Mouse (Mus musculus): ENCODE results near the gene Clk4.

Gene Clk4

GRCm38 (mm10) chr11:51261680-51262219 lies at the start of gene Clk4:
TSS of gene Clk4 (plus strand) at chr11:51261730.
- no peak for DNase-seq (ENCODE audit: low spot score)

- no peak for DNase-seq (ENCODE audit: low spot score)
Observed at GRCm38 (mm10) chr11:51214021-51214420, 47.5 kb upstream of the Clk4 start.

DNA sequence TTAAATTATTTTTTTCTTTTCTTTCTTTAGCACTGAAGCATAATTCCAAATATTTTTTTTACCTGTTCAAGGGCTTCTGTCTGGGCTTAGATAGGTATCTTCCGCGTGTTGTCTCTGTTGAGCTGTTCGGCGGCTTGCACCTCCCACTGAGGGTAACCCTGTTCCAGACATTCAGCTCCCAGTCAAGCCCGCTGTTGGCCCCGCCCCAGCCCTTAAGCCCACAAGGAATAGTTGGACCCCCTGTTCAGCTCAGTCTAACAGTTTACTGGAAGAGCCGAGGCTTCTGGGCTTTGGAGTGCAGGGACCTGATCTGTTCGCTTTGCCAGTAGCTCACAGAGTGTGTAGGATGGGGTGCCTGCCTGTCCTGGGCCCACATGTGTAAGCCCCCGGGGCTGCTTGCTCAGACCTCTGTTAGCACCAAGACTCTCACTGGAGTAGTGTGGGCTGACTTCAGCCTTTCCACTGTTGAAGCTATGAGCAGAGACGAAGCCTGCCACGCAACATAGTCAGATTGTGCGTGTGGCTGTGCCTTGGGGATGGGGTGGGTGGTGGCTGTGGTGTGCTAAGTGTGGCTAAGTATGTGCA lies 42.0 kb upstream of the Clk4 start:
- DNase-seq (ENCODE audit: low spot score), result peak; percentile 5

GRCm38 (mm10) chr11:51220308-51220707 lies 41.2 kb upstream of the Clk4 start, which contains the start of gene Gm12569:
TSS of gene Gm12569 (plus strand) at chr11:51220473.
- DNase-seq (ENCODE audit: low spot score), result peak; percentile 22

DNA sequence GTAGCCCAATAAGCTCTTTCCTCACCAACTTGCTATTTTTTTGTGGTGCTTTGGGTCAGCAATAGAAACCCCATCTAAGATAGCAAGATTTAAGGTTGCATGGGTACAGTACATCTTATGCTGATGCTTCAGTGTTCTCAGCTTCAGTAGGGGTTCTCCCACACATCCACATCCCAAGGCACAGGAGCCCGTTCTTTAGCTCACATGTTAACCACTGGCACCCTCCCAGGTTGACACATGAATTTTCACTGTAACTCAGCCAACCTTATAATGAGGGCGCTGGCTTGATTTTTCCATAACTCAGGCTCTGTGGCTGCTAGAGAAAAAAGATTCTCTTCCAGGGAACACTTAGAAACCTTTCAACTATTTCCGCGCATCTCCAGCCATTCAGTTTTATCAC lies 34.4 kb upstream of the Clk4 start:
- DNase-seq (ENCODE audit: low spot score), result no peak

DNA sequence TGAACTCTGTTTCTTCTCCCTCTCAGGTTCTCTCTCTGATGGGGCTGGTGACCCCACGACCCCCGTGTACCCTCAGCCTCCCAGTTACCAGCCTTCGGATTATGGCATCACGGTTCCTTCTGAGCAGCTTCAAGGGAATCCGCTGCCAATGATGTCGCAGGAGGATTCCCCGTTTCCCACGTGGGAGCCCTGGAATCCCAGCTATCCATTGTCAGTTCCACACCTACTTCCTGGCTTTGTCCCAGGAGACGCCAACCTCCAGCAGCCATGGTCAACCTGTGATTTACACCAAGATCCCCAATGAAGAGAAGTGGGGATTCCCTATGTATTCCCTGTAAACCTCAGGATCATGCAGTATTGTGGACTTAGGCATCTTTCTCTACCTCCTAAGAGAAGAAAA lies 26.9 kb upstream of the Clk4 start:
- no peak for DNase-seq (ENCODE audit: low spot score)

DNA sequence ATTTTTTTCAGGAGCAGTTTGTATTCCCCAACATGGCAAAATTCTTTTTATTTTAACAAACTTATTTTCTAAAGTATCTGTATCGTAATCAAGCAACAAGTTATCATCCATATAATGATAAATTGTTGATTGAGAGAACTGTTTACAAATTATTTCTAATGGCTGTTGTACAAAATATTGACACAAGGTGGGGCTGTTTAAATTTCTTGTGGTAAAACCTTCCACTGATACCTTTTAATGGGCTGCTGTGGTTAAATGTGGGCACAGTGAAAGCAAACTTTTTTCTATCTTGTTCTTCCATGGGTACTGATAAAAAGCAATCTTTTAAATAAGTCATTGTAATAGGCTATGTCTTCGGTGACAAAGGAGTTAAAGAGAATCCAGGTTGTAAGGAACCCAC lies 18.6 kb upstream of the Clk4 start:
- no peak for DNase-seq (ENCODE audit: low spot score)

DNA sequence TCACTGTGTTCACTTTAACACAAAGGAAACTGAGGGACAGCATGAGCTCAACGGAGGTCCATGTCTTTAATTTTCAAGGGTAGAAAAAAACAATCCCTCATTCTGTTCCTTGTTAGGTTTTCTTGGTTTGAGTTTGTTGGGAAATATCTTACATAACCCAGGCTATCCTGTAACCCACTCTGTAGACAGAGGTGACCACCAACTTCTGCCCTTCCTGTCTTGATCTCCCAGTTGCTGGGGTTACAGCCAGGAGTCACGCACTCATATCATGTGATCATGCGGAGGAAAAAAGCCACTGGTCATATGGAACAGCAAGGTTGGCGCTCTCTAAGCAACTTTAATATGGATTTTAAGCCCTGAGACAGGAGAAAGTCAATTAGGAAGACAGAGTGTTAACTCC lies 4.5 kb upstream of the Clk4 start:
- no peak for DNase-seq (ENCODE audit: low spot score)

GRCm38 (mm10) chr11:51262342-51263285 lies 1.1 kb downstream of the Clk4 start, which contains the start of gene BC049762:
TSS of gene BC049762 (minus strand) at chr11:51263046.
- peak; percentile 97 for DNase-seq (ENCODE audit: low spot score)

DNA sequence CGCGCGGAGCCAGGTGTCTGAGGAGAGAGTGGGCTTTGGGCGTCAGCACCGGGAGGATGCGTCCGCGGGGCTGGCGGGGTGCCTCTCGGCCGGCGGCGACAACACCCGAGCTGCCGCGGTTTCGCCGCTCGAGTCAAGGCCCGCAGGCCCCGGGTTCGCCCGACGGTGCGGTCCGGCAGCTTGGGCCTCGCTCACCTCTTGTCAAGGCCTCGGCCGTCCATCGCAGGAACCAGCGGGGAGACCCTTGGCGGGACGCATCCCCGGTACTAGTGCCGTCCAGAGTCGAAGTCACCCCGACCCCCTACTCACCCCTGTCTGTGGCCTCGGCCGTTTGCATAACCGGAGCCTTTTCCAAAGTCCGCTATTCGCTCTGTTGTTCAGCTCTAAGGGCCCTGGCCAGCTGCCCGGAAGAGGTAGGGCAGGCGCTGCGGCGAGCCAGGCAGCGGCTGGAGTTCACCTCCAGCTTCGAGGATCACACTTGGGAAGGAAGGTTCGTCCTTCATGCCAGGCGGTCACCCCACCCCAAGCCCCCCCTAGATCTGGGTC lies 1.8 kb downstream of the Clk4 start:
- no peak for DNase-seq (ENCODE audit: low spot score)

- peak; percentile 70 for DNase-seq (ENCODE audit: low spot score)
Observed at GRCm38 (mm10) chr11:51264352-51264751, 2.8 kb downstream of the Clk4 start.

GRCm38 (mm10) chr11:51265326-51265725 lies 3.8 kb downstream of the Clk4 start:
- DNase-seq (ENCODE audit: low spot score), result no peak

GRCm38 (mm10) chr11:51274418-51274817 lies 12.9 kb downstream of the Clk4 start:
- DNase-seq (ENCODE audit: low spot score), result no peak

GRCm38 (mm10) chr11:51289564-51290041 lies 28.1 kb downstream of the Clk4 start, which contains the start of gene Col23a1:
TSS of gene Col23a1 (plus strand) at chr11:51289920.
- peak; percentile 91 for DNase-seq (ENCODE audit: low spot score)

DNA sequence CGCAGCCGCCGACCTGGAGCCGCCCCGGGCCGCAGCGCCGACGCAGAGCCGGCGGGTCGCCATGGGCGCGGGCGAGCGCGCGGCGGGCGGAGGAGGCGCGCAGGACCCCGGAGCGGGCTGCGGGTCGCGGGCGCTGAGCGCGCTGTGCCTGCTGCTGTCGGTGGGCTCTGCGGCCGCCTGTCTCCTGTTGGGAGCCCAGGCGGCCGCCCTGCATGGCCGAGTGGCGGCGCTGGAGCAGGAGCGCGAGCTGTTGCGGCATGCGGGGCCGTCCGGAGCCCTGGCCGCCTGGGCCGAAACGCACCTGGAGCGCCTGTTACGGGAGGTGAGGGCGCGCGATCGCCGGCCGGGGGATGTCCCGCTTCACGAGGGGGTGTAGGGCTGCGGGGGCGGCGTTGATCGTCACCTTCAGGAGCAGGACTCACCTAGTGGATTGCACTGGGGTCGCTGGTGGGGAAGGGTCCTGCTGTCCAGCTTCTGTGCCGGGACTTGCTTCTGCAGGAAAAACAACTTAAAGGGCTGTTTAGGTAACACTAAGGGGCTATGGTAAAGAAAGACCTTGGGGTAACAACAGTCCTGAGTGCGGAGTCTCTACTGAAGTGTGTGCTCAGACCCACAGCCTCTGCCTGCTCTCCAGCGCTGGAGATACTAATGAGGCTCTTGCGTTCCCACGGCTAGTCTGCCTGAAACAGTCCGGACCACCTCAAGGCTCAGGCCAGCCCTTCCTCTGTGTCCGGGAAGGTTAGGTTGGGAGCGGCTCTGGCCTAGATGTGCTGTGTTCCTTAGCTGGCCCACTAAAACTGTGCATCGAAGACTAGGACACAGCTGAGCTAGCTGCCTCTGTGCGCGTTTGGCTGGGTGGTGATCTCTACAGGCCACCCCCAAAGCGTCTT lies 28.8 kb downstream of the Clk4 start:
- peak; percentile 63 for DNase-seq (ENCODE audit: low spot score)

DNA sequence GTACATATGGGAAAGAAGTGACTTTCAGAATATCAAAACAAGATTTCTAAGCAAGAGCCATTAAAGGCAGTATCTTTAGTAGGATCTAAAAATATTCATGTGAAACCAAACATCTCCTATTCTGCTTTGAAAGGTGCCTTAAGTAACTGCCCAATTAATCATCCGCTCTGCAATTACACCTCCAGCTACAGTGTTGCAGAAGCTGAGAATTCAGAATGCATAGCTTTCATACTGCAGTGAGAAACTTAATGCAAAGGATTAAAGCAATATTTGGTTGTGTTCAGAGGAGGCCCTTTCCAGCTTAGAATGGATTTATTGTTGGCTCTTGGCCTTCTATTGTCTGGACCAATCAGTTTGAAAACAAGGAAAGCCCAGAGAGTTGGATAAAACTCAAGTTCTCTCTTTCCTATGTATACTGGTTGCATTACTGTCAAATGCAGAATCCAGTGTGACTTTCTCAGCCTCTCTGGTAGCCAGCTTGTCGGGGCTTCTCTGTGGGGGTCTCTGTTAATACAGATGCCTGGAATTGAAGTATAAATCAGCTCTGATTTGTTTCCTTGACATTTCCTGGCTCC lies 32.5 kb downstream of the Clk4 start:
- DNase-seq (ENCODE audit: low spot score), result no peak

DNA sequence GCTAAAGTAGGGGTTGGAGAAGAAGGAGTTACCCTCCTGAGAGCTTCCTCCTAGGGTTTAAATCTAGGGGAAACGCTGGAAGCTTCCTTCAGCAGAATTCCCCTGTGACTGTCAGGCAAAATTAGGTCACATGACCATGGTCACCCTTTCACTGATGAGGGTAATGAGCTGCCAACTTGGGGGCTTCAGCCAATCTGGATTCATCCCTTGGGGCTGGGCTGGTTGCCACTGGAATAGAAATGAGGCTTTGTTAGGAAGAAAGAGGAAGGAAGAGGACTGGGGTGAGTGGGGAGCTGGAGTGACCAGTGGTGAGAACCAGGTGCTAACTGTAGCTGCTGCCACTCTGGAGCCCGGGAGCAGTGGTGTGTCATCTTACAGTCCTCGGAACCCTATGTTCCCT lies 34.2 kb downstream of the Clk4 start:
- no peak for DNase-seq (ENCODE audit: low spot score)

DNA sequence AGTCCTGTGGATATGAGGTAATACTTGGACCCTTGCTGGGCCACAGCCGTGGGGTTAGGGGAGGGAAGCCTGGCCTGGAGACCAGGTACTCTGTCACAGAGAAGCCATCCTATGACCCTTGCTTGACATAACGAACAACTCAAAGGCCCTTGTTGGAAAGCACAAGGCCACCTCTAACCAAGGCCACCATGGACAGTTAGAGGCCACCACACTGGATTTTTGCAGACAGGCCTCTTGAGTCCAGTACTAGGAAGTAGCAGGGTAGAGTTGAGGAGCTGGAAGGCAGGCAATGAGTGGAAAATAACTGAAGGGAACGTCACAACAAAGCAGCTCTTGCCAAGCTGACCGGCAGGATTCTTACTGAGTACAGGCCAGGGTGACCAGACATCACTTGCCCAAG lies 37.2 kb downstream of the Clk4 start:
- no peak for DNase-seq (ENCODE audit: low spot score)

DNA sequence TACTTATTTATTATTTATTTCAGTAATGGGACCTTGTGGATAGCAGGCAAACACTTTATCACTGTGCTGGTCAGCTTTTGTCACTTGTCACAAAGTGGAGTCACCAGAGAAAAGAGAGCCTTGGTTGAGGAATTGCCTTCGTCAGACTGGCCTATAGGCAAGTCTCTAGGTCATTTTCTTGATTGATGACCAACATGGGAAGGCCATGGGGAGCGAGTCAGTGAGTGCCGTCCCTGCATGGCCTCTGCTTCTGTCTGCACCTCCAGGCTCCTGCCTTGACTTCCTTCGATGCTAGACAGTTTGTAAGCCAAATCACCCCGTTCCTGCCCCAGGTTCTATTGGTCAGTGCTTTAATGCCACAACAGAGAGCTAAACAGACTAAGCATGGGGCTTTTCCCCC lies 40.9 kb downstream of the Clk4 start:
- DNase-seq (ENCODE audit: low spot score), result no peak

GRCm38 (mm10) chr11:51303981-51304553 lies 42.5 kb downstream of the Clk4 start:
- DNase-seq (ENCODE audit: low spot score), result no peak

- no peak for DNase-seq (ENCODE audit: low spot score)
Observed at GRCm38 (mm10) chr11:51308306-51308705, 46.8 kb downstream of the Clk4 start.

Measured in yolk sac, embryonic 10.5 days (tissue).